Mouse (Mus musculus): ENCODE measurements at regions not wholly inside any gene's neighbourhood (a gene's known extent, or its start where the extent isn't known, plus 50 kb on each side); places are given as distances from the start of the nearest gene placed in this dataset.

DNA sequence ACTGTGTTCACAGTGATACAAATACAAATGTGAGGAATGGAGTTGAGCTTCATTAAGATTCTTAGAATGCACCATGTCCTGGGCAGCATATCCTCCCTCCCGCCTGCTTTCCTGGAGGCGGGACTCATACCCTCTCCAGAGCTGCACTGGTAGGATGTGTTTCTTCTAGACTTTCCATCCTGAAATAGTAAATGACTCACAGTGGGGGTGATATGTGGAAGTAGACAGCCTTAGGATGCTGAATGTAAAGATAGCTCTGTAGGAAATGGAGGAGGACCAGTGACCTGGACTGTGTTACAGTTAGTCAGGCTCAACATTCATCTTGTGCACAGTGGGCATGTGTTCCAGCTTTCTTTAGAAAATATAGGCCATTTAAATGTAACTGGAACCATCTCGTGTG lies 696.1 kb upstream of the Kdm8 start:
- no peaks in the 10 kb centered on the region for H3K36me3 ChIP-seq
- no peak overlapping the region for H3K9ac ChIP-seq
- no peak overlapping the region for H3K4me2 ChIP-seq
- H3K4me1 ChIP-seq (replicated peaks) = no peaks in the 10 kb centered on the region
- no peak for ATAC-seq (replicated peaks; ENCODE audit: insufficient number of reproducible peaks, insufficient read depth, low FRiP score, low read depth)
- H3K4me3 ChIP-seq = no peak overlapping the region
- 63% methylated on average over 3 of the region's 3 CpGs for WGBS
- no peak overlapping the region for H3K27ac ChIP-seq
- H3K27me3 ChIP-seq = no peaks in the 10 kb centered on the region
- H3K9me3 ChIP-seq (replicated peaks) = no peaks in the 10 kb centered on the region

DNA sequence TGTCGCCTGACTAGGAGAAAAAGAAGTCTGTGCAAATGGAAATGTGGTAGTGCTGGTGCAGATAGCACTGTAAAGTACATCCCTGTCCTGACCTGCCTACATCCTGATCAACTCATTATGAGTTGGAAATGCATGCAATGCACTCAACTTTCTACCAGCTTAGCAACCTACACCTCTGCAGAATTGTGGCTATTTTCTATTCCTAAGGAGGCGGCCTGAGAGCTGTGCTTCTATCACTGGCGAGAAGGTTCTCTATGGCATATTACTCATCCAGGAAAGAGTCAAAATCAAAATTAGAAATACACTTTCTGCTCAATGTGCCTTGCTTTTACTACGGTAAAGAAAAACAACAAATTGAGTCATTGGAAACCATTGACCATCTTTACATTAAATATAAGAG lies 685.4 kb upstream of the Kdm8 start:
- Histone ChIP-seq H3K36me3 (no peaks in the 10 kb centered on the region), H3K4me1 (replicated peaks) (no peaks in the 10 kb centered on the region), H3K9ac (no peak overlapping the region), H3K4me3 (no peak overlapping the region), H3K27me3 (no peaks in the 10 kb centered on the region), H3K27ac (no peak overlapping the region), H3K4me2 (no peak overlapping the region), H3K9me3 (replicated peaks) (no peaks in the 10 kb centered on the region)
- no peak for ATAC-seq (replicated peaks; ENCODE audit: insufficient number of reproducible peaks, insufficient read depth, low FRiP score, low read depth)
- 82% methylated on average over 4 of the region's 4 CpGs for WGBS

GRCm38 (mm10) chr7:124777822-124778221 lies 666.7 kb upstream of the Kdm8 start:
- no peak overlapping the region for H3K9ac ChIP-seq
- no peak overlapping the region for H3K4me3 ChIP-seq
- WGBS = 73% methylated on average over 1 of the region's 1 CpGs
- H3K9me3 ChIP-seq (replicated peaks) = no peaks in the 10 kb centered on the region
- no peaks in the 10 kb centered on the region for H3K27me3 ChIP-seq
- H3K27ac ChIP-seq = no peak overlapping the region
- no peak for ATAC-seq (replicated peaks; ENCODE audit: insufficient number of reproducible peaks, insufficient read depth, low FRiP score, low read depth)
- H3K36me3 ChIP-seq = no peaks in the 10 kb centered on the region
- H3K4me1 ChIP-seq (replicated peaks) = no peaks in the 10 kb centered on the region
- no peak overlapping the region for H3K4me2 ChIP-seq

- WGBS = 44% methylated on average over 4 of the region's 4 CpGs
These were observed 661.7 kb upstream of the Kdm8 start for GRCm38 (mm10) chr7:124782816-124783215.

DNA sequence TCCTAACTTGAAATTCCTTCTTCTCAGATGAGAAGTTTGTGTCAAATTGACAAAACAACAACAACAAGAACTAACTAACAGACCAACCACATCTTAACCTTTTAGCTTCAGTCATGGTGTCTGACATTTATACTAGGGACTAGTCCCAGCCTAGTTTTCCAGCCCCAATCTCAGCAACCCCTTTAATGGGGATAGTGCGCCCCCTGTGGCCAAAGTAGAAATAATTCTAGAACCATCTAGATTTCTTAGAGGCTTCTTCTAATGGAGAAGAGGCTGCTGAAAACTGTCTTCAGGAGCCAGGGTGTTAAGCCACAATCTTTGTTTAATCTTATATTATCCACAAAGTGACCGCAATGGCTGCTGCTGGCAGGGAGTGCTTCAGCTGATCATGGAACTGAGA lies 659.5 kb upstream of the Kdm8 start:
- ATAC-seq (replicated peaks; ENCODE audit: insufficient number of reproducible peaks, insufficient read depth, low FRiP score, low read depth) = no peak

More at GRCm38 (mm10) chr7:124782816-124783215, 661.7 kb upstream of the Kdm8 start:
- Histone ChIP-seq H3K27me3 (no peaks in the 10 kb centered on the region), H3K36me3 (no peaks in the 10 kb centered on the region), H3K9me3 (replicated peaks) (no peaks in the 10 kb centered on the region), H3K4me1 (replicated peaks) (no peaks in the 10 kb centered on the region), H3K27ac (no peak overlapping the region), H3K4me3 (no peak overlapping the region), H3K4me2 (no peak overlapping the region), H3K9ac (no peak overlapping the region)
- no peak for ATAC-seq (replicated peaks; ENCODE audit: insufficient number of reproducible peaks, insufficient read depth, low FRiP score, low read depth)

GRCm38 (mm10) chr7:124785896-124786295 lies 658.6 kb upstream of the Kdm8 start:
- H3K36me3 ChIP-seq = no peaks in the 10 kb centered on the region
- WGBS = 85% methylated on average over 8 of the region's 8 CpGs

More for the DNA sequence above, 659.5 kb upstream of the Kdm8 start:
- Histone ChIP-seq H3K27me3 (no peaks in the 10 kb centered on the region), H3K4me1 (replicated peaks) (no peaks in the 10 kb centered on the region), H3K4me3 (no peak overlapping the region), H3K4me2 (no peak overlapping the region), H3K9ac (no peak overlapping the region), H3K36me3 (no peaks in the 10 kb centered on the region), H3K27ac (no peak overlapping the region), H3K9me3 (replicated peaks) (no peaks in the 10 kb centered on the region)
- WGBS = 64% methylated on average over 2 of the region's 2 CpGs

DNA sequence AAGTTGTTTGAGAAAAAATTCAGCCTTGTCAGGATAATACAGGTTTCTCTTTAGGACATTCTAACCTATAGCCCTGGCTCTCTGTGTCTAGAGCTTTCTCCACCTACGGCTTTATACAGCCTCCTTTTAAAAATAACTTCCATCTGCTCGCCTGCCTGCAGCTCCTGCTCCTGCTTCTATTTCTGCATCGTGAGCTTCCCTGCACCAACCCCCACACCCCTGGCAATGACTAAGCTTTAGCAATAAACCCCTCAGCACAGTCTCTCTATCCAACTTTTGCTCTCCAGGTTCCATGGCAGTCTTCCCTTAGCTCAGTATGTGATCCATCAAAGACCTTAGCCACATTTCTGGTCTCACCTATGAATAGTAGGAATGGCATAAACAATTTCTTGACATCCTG lies 655.7 kb upstream of the Kdm8 start:
- H3K4me2 ChIP-seq = no peak overlapping the region
- no peaks in the 10 kb centered on the region for H3K27me3 ChIP-seq
- no peaks in the 10 kb centered on the region for H3K36me3 ChIP-seq
- 34% methylated on average over 3 of the region's 3 CpGs for WGBS
- no peak overlapping the region for H3K9ac ChIP-seq
- ATAC-seq (replicated peaks; ENCODE audit: insufficient number of reproducible peaks, insufficient read depth, low FRiP score, low read depth) = no peak
- no peak overlapping the region for H3K4me3 ChIP-seq
- no peaks in the 10 kb centered on the region for H3K4me1 ChIP-seq (replicated peaks)
- H3K27ac ChIP-seq = no peak overlapping the region
- no peaks in the 10 kb centered on the region for H3K9me3 ChIP-seq (replicated peaks)

More at GRCm38 (mm10) chr7:124785896-124786295, 658.6 kb upstream of the Kdm8 start:
- Histone ChIP-seq H3K27ac (no peak overlapping the region), H3K4me2 (no peak overlapping the region), H3K9ac (no peak overlapping the region), H3K4me3 (no peak overlapping the region), H3K27me3 (no peaks in the 10 kb centered on the region), H3K4me1 (replicated peaks) (no peaks in the 10 kb centered on the region), H3K9me3 (replicated peaks) (no peaks in the 10 kb centered on the region)
- ATAC-seq (replicated peaks; ENCODE audit: insufficient number of reproducible peaks, insufficient read depth, low FRiP score, low read depth) = no peak

GRCm38 (mm10) chr7:124803101-124803500 lies 641.4 kb upstream of the Kdm8 start:
- H3K27ac ChIP-seq = no peak overlapping the region
- H3K4me3 ChIP-seq = no peak overlapping the region
- no peaks in the 10 kb centered on the region for H3K9me3 ChIP-seq (replicated peaks)
- 54% methylated on average over 3 of the region's 3 CpGs for WGBS
- H3K27me3 ChIP-seq = no peaks in the 10 kb centered on the region
- H3K36me3 ChIP-seq = no peaks in the 10 kb centered on the region
- H3K9ac ChIP-seq = no peak overlapping the region
- H3K4me2 ChIP-seq = no peak overlapping the region
- no peaks in the 10 kb centered on the region for H3K4me1 ChIP-seq (replicated peaks)
- no peak for ATAC-seq (replicated peaks; ENCODE audit: insufficient number of reproducible peaks, insufficient read depth, low FRiP score, low read depth)

DNA sequence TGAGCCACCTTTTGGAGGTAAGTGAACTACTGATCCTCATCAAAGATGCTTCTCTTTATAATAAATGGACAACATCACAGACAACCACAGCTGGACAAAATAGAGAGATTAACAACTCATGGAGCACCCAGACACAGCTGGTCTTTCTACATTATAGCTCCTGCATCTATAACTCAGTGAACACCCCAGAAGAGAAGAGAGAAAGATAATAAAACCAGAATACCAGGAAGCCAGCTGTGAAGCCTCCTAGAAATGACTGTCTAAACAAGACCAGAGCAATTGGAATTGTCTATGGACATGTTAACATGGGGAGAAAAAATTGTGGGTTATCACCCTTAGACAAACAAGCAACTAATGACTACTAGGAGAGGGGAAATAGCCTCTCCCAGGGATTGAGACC lies 609.8 kb upstream of the Kdm8 start:
- H3K9ac ChIP-seq = no peak overlapping the region
- no peak overlapping the region for H3K27ac ChIP-seq
- ATAC-seq (replicated peaks; ENCODE audit: insufficient number of reproducible peaks, insufficient read depth, low FRiP score, low read depth) = no peak
- H3K9me3 ChIP-seq (replicated peaks) = no peaks in the 10 kb centered on the region
- no peak overlapping the region for H3K4me2 ChIP-seq
- no peaks in the 10 kb centered on the region for H3K27me3 ChIP-seq
- H3K36me3 ChIP-seq = no peaks in the 10 kb centered on the region
- no peak overlapping the region for H3K4me3 ChIP-seq
- no peaks in the 10 kb centered on the region for H3K4me1 ChIP-seq (replicated peaks)

DNA sequence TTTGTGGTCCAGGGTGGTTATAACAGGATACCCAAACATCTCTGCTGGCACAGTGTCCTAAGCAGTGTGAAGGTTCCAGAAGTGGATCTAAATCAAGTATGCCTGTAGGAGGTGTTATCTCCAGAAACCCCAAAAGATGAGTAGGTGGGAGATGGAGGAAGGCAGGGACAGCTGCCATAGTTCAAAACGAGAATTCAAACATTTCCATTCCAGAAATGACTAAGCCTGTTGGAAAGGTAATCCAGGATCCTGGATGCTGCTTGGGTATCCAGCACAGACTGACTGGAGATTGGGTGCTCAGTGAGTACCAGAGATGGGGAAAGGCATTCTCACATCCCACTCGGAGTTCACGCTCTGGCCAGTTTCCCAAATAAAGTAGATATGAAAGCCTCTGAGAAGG lies 607.9 kb upstream of the Kdm8 start:
- Histone ChIP-seq H3K4me1 (replicated peaks) (no peaks in the 10 kb centered on the region), H3K27me3 (no peaks in the 10 kb centered on the region), H3K4me3 (no peak overlapping the region), H3K4me2 (no peak overlapping the region), H3K9ac (no peak overlapping the region), H3K36me3 (no peaks in the 10 kb centered on the region), H3K9me3 (replicated peaks) (no peaks in the 10 kb centered on the region), H3K27ac (no peak overlapping the region)
- no peak for ATAC-seq (replicated peaks; ENCODE audit: insufficient number of reproducible peaks, insufficient read depth, low FRiP score, low read depth)
- WGBS = 66% methylated on average over 3 of the region's 3 CpGs

GRCm38 (mm10) chr7:124855056-124855455 lies 589.4 kb upstream of the Kdm8 start:
- 57% methylated on average over 5 of the region's 5 CpGs for WGBS
- H3K4me3 ChIP-seq = no peak overlapping the region
- no peak for ATAC-seq (replicated peaks; ENCODE audit: insufficient number of reproducible peaks, insufficient read depth, low FRiP score, low read depth)
- H3K9ac ChIP-seq = no peak overlapping the region
- no peaks in the 10 kb centered on the region for H3K9me3 ChIP-seq (replicated peaks)
- H3K36me3 ChIP-seq = no peaks in the 10 kb centered on the region
- H3K4me2 ChIP-seq = no peak overlapping the region
- no peak overlapping the region for H3K27ac ChIP-seq
- H3K4me1 ChIP-seq (replicated peaks) = no peaks in the 10 kb centered on the region
- H3K27me3 ChIP-seq = no peaks in the 10 kb centered on the region

GRCm38 (mm10) chr7:124857106-124857505 lies 587.4 kb upstream of the Kdm8 start:
- Histone ChIP-seq H3K9me3 (replicated peaks) (no peaks in the 10 kb centered on the region; the same call in 1 of the 2 replicates), H3K4me1 (replicated peaks) (no peaks in the 10 kb centered on the region), H3K27ac (no peak overlapping the region), H3K36me3 (no peaks in the 10 kb centered on the region), H3K27me3 (no peaks in the 10 kb centered on the region), H3K4me3 (no peak overlapping the region), H3K9ac (no peak overlapping the region), H3K4me2 (no peak overlapping the region)
- WGBS = 70% methylated on average over 3 of the region's 3 CpGs
- ATAC-seq (replicated peaks; ENCODE audit: insufficient number of reproducible peaks, insufficient read depth, low FRiP score, low read depth) = no peak

All from heart, embryonic 15.5 days (tissue).